Mouse (Mus musculus) CH12.LX (cell line): ENCODE measurements at regions not wholly inside any gene's neighbourhood (a gene's known extent, or its start where the extent isn't known, plus 50 kb on each side); places are given as distances from the start of the nearest gene placed in this dataset.

Source experiments
- DNase-seq: peaks from one replicate; pipeline ENCODE4 v3.0.0-alpha.2; 2013; ENCODE audit errors: extremely low read depth
- H3K27ac ChIP-seq: 2 replicates; pipeline ENCODE4 v1.5.1; 2012; ENCODE audit warnings: low read depth, mild to moderate bottlenecking, control low read depth, moderate library complexity; ENCODE audit not compliant: insufficient read depth
- H3K27me3 ChIP-seq: replicated peaks from 2 replicates; pipeline ENCODE3; 2012; ENCODE audit warnings: inconsistent platforms
- H3K36me3 ChIP-seq, 2 experiments: replicated peaks in 1 of 2; 2 replicates each; pipeline versions ENCODE3 to v1.6.1; 2012; ENCODE audit warnings: inconsistent platforms in 1 of 2, low read length in 1 of 2, mild to moderate bottlenecking in 1 of 2, mixed read lengths in 1 of 2, moderate library complexity in 1 of 2; ENCODE audit not compliant: control insufficient read depth in 1 of 2, insufficient read depth in 1 of 2
- H3K4me1 ChIP-seq, 2 experiments: 2 replicates each; pipeline ENCODE4 v1.6.1; 2012; ENCODE audit warnings: inconsistent platforms in 1 of 2, moderate library complexity in 1 of 2; ENCODE audit not compliant: insufficient read depth in 2 of 2, control insufficient read depth in 1 of 2
- H3K4me2 ChIP-seq: 2 replicates; pipeline ENCODE4 v1.6.1; 2012; ENCODE audit warnings: low read depth, mild to moderate bottlenecking, control low read depth; ENCODE audit not compliant: poor library complexity, insufficient read depth, severe bottlenecking
- H3K4me3 ChIP-seq, 3 experiments: fragments of 150-350 bp in 1 of 3; sonication (generic) in 1 of 3; replicated peaks in 1 of 3; 2 replicates each; pipeline versions ENCODE3 to v1.5.1; 2011 to 2012; ENCODE audit warnings: low read depth in 2 of 3, low read length in 2 of 3, mild to moderate bottlenecking in 2 of 3, moderate library complexity in 2 of 3, control low read depth in 1 of 3, improper control_type of control experiment in 1 of 3, inconsistent platforms in 1 of 3, mixed read lengths in 1 of 3; ENCODE audit not compliant: poor library complexity in 1 of 3
- H3K79me2 ChIP-seq: replicated peaks from 2 replicates; pipeline ENCODE4 v1.6.1; 2012; ENCODE audit warnings: mild to moderate bottlenecking, moderate library complexity; ENCODE audit not compliant: control insufficient read depth, poor library complexity, insufficient read depth, severe bottlenecking; ENCODE audit errors: extremely low read depth
- H3K9ac ChIP-seq: 2 replicates; pipeline ENCODE4 v1.6.1; 2012; ENCODE audit warnings: low read depth, mild to moderate bottlenecking, control low read depth, moderate library complexity; ENCODE audit not compliant: insufficient read depth
- H3K9me3 ChIP-seq: replicated peaks from 2 replicates; pipeline ENCODE3; 2012; ENCODE audit warnings: low read length, inconsistent platforms, mixed read lengths
- CHD1 ChIP-seq: IDR thresholded peaks from 2 replicates; pipeline ENCODE4 v1.6.1; 2012; ENCODE audit warnings: low read depth, low read length, improper control_type of control experiment, inconsistent platforms
- EP300 ChIP-seq: IDR thresholded peaks from 2 replicates; pipeline ENCODE4 v1.6.1; 2011; ENCODE audit warnings: low read length, improper control_type of control experiment
- JUN ChIP-seq: IDR thresholded peaks from 2 replicates; pipeline ENCODE4 v1.6.1; 2011; ENCODE audit warnings: low read depth, mild to moderate bottlenecking, low read length, improper control_type of control experiment, moderate library complexity; ENCODE audit not compliant: insufficient read depth
- MAX ChIP-seq: IDR thresholded peaks from 2 replicates; pipeline ENCODE4 v1.6.1; 2011; ENCODE audit warnings: low read length, improper control_type of control experiment
- MEF2A ChIP-seq: IDR thresholded peaks from 2 replicates; pipeline ENCODE4 v1.6.1; 2014; ENCODE audit warnings: low read depth, mild to moderate bottlenecking, inconsistent platforms, low read length, improper control_type of control experiment, borderline replicate concordance
- NRF1 ChIP-seq: IDR thresholded peaks from 2 replicates; pipeline ENCODE4 v1.6.1; 2014; ENCODE audit warnings: low read depth, mild to moderate bottlenecking, inconsistent platforms, low read length, improper control_type of control experiment, moderate library complexity
- PAX5 ChIP-seq: IDR thresholded peaks from 2 replicates; pipeline ENCODE4 v1.6.1; 2012; ENCODE audit warnings: low read length, inconsistent platforms, mixed read lengths
- POLR2AphosphoS2 ChIP-seq: IDR thresholded peaks from 2 replicates; pipeline ENCODE4 v1.6.1; 2011; ENCODE audit warnings: low read depth, low read length, improper control_type of control experiment
- RAD21 ChIP-seq: IDR thresholded peaks from 2 replicates; pipeline ENCODE4 v1.6.1; 2011; ENCODE audit warnings: low read depth, mild to moderate bottlenecking, low read length, improper control_type of control experiment, moderate library complexity
- SIN3A ChIP-seq: IDR thresholded peaks from 2 replicates; pipeline ENCODE4 v1.6.1; 2012; ENCODE audit warnings: low read length, improper control_type of control experiment, inconsistent platforms
- SMC3 ChIP-seq: IDR thresholded peaks from 2 replicates; pipeline ENCODE4 v1.6.1; 2011; ENCODE audit warnings: low read depth, low read length, improper control_type of control experiment
- TBP ChIP-seq: conservative IDR thresholded peaks from 2 replicates; pipeline ENCODE4 v1.6.1; 2011; ENCODE audit warnings: low read depth, low read length, improper control_type of control experiment
- UBTF ChIP-seq: IDR thresholded peaks from 2 replicates; pipeline ENCODE4 v1.6.1; 2012; ENCODE audit warnings: low read depth, mild to moderate bottlenecking, inconsistent platforms, low read length, improper control_type of control experiment, moderate library complexity
- USF1 ChIP-seq: IDR thresholded peaks from 2 replicates; pipeline ENCODE4 v1.6.1; 2014; ENCODE audit warnings: low read depth, mild to moderate bottlenecking, inconsistent platforms, low read length, improper control_type of control experiment
- ZMIZ1 ChIP-seq: IDR thresholded peaks from 2 replicates; pipeline ENCODE4 v1.6.1; 2012; ENCODE audit warnings: low read depth, mild to moderate bottlenecking, inconsistent platforms, low read length, improper control_type of control experiment
- ZNF384 ChIP-seq: IDR thresholded peaks from 2 replicates; pipeline ENCODE4 v1.6.1; 2012; ENCODE audit warnings: low read depth, low read length, improper control_type of control experiment, inconsistent platforms
- dilution Hi-C: fragments of 300-500 bp; cut with MboI; formaldehyde crosslinking; loops from 2 replicates; pipeline ENCODE4 v1.14.3; 2020; ENCODE audit warnings: low sequenced_read_pairs; ENCODE audit not compliant: extremely low pct_unique_long_range_greater_than_20kb, extremely low pct_ligation_motif_present
- in situ Hi-C: fragments of 300-500 bp; cut with MboI; formaldehyde crosslinking; loops from 3 replicates; pipeline ENCODE4 v1.14.3; 2019; ENCODE audit warnings: low sequenced_read_pairs, low pct_ligation_motif_present, low pct_unique_long_range_greater_than_20kb, mixed read lengths

DNA sequence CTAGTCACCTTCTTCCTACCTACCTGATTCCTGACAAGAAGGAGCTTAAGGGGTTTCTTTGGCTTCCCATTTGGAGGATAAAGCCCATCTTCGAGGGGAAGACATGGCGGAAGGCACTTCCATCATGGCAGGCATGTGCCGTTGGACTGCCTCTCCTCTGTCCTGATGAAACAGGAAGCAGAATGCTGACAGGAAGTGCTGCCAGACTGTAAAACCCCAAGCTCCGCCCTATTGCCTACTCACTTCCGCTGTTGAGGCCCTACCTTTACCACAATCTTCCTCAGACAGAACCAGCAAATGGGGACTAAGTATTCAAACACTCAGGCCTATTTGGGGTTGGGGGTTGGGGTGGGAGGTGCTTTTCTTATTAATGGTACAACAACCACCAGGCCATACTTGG lies 104.1 kb downstream of the Mex3b start:
- TF ChIP-seq SIN3A (no peak), ZNF384 (no peak), UBTF (no peak), SMC3 (no peak), RAD21 (no peak), PAX5 (no peak)
- no peaks in the 10 kb centered on the region for H3K9me3 ChIP-seq
- no peak overlapping the region for H3K4me2 ChIP-seq
- H3K9ac ChIP-seq, result no peak overlapping the region
- H3K4me3 ChIP-seq, result no peak overlapping the region
- peak; percentile 40 for DNase-seq
- in situ Hi-C loops (no loop called here), dilution Hi-C loops (no loop called here)
- H3K4me1 ChIP-seq, result peaks cover 4 to 11% of the 10 kb centered on the region in 2 experiments; a peak in 2 of 4 replicates
- H3K36me3 ChIP-seq, result no peaks in the 10 kb centered on the region
- no peaks in the 10 kb centered on the region for H3K79me2 ChIP-seq
- H3K27ac ChIP-seq, result no peak overlapping the region
- no peaks in the 10 kb centered on the region for H3K27me3 ChIP-seq

DNA sequence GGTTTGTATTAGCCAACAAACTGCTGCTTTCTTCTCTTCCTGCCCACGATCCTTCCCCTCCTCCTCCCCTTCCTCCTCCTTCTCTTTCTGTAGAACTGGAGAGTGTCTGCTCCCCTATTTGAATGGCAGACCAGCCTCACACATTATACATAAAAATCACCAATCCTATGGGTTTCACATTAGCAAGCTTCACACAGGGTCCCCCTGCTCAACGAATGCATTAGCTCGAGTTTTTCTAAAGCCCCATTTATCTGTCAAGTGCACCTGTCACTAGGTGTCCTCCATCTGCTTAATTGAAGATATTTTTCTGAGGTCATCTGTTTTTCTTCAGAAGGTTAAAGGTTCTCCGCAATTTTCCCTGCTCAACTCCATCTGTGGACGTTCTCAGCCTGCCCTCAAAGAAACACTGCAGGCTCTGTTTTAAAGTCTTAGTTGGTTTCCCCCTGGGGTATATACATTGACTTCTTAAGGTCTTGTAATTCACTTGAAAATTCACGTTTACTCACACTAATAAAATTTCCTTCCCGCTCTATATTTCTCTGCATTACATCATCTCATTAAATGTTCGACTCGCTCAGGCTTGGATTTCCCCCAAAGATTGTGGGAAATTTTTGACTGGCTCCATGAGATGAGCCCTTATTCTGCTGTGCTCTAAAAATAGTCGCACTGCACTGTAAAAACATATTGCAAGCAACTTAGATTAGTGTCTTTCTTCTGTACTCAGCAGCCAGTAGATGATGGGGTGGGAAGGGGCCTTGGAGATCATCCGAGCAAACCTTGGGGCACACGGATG lies 105.3 kb downstream of the Mex3b start:
- H3K9ac ChIP-seq, result no peak overlapping the region
- H3K9me3 ChIP-seq, result no peaks in the 10 kb centered on the region
- H3K4me2 ChIP-seq, result no peak overlapping the region
- H3K27ac ChIP-seq, result no peak overlapping the region
- TF ChIP-seq JUN, result no peak
- in situ Hi-C loops, result no loop called here
- no peak overlapping the region for H3K4me3 ChIP-seq
- no peaks in the 10 kb centered on the region for H3K27me3 ChIP-seq
- no peaks in the 10 kb centered on the region for H3K36me3 ChIP-seq
- dilution Hi-C loops, result no loop called here
- H3K79me2 ChIP-seq, result no peaks in the 10 kb centered on the region
- peaks cover 4 to 11% of the 10 kb centered on the region in 2 experiments; a peak in 2 of 4 replicates for H3K4me1 ChIP-seq
- no peak for DNase-seq

DNA sequence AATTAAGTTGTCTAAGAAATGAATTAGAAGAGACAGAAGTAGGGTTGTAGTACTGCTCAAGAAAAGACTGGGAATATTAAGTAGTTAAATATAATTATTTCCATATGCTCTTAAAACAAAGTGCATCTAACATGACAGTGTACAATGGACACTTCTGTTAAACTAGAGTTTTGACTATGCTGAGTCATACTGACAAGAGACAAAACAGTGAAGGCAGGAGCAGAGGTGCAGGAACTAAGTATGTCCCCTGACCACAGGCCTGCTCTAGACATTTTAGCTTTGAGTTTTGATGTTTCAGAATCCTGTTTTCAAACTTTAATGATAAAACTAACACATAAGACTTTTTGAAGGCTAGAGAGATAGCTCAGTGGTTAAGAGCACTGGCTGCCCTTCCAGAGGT lies 123.6 kb downstream of the Mex3b start:
- no peak for TF ChIP-seq CHD1
- no peak for TF ChIP-seq NRF1
- no peak for TF ChIP-seq MEF2A
- TF ChIP-seq SMC3, result no peak
- TF ChIP-seq ZMIZ1, result no peak
- TF ChIP-seq POLR2AphosphoS2, result no peak
- no peak for TF ChIP-seq ZNF384
- no peak for TF ChIP-seq EP300
- TF ChIP-seq MAX, result no peak
- TF ChIP-seq USF1, result no peak
- TF ChIP-seq TBP, result no peak
- TF ChIP-seq UBTF, result no peak

More for the DNA sequence above, 123.6 kb downstream of the Mex3b start:
- in situ Hi-C loops (no loop called here), dilution Hi-C loops (no loop called here)
- DNase-seq, result peak; percentile 8
- H3K36me3 ChIP-seq, result no peaks in the 10 kb centered on the region
- no peaks in the 10 kb centered on the region for H3K27me3 ChIP-seq
- H3K4me3 ChIP-seq, result no peak overlapping the region
- no peak overlapping the region for H3K27ac ChIP-seq
- no peak overlapping the region for H3K4me2 ChIP-seq
- H3K79me2 ChIP-seq, result no peaks in the 10 kb centered on the region
- H3K4me1 ChIP-seq, result peaks cover 0 to 10% of the 10 kb centered on the region in 2 experiments; a peak in 2 of 4 replicates
- no peaks in the 10 kb centered on the region for H3K9me3 ChIP-seq
- H3K9ac ChIP-seq, result no peak overlapping the region
